Mouse (Mus musculus) midbrain, postnatal 0 days (tissue): Measurements from ENCODE around the gene Lbx1. TPM values are rescaled to one million over a fixed set of nuclear protein-coding genes. Genes with fewer than 3 reads are reported as not detected.

ENCODE experiments used
- ATAC-seq: fragments of 200-750 bp; cut with Nextera tagmentation; 2 replicates; pipeline ENCODE4 v1.8.0; 2017; ENCODE audit warnings: moderate number of reproducible peaks, mild to moderate bottlenecking, moderate TSS enrichment, moderate library complexity; ENCODE audit not compliant: low FRiP score
- DNase-seq: peaks from one replicate; pipeline ENCODE4 v3.0.0-alpha.2; 2015; ENCODE audit warnings: low spot score
- H3K27ac ChIP-seq: fragments of 300-500 bp; sonication (generic); 2 replicates; pipeline ENCODE4 v1.5.1; 2014; ENCODE audit warnings: low read depth, mild to moderate bottlenecking, low read length, mixed read lengths
- H3K27me3 ChIP-seq: fragments of 300-500 bp; sonication (generic); 2 replicates; pipeline ENCODE4 v1.6.1; 2014; ENCODE audit warnings: low read length, control low read depth, mixed read lengths; ENCODE audit not compliant: insufficient read depth
- H3K36me3 ChIP-seq: fragments of 300-500 bp; sonication (generic); 2 replicates; pipeline ENCODE4 v1.6.1; 2014; ENCODE audit warnings: low read length, control low read depth, mixed read lengths; ENCODE audit not compliant: insufficient read depth
- H3K4me1 ChIP-seq: fragments of 300-500 bp; sonication (generic); 2 replicates; pipeline ENCODE4 v1.6.1; 2014; ENCODE audit warnings: mild to moderate bottlenecking, control low read depth, antibody characterized with exemption, low read length, mixed read lengths; ENCODE audit not compliant: insufficient read depth
- H3K4me2 ChIP-seq: fragments of 300-500 bp; sonication (generic); 2 replicates; pipeline ENCODE4 v1.6.1; 2014; ENCODE audit warnings: low read depth, mild to moderate bottlenecking, low read length, mixed read lengths; ENCODE audit not compliant: poor library complexity, severe bottlenecking
- H3K4me3 ChIP-seq: fragments of 300-500 bp; sonication (generic); 2 replicates; pipeline ENCODE4 v1.5.1; 2014; ENCODE audit warnings: low read depth, mild to moderate bottlenecking, low read length, moderate library complexity
- H3K9ac ChIP-seq: fragments of 300-500 bp; sonication (generic); replicated peaks from 2 replicates; pipeline ENCODE4 v1.6.1; 2014; ENCODE audit warnings: mild to moderate bottlenecking, low read length, moderate library complexity, mixed read lengths; ENCODE audit not compliant: poor library complexity, severe bottlenecking
- H3K9me3 ChIP-seq: fragments of 300-500 bp; sonication (generic); 2 replicates; pipeline ENCODE4 v1.6.1; 2016; ENCODE audit warnings: low read length, control low read depth
- CTCF ChIP-seq: IDR thresholded peaks from 2 replicates; pipeline ENCODE4 v1.5.1; 2016; ENCODE audit warnings: antibody characterized with exemption, mild to moderate bottlenecking
- WGBS: fragments of 180-500 bp; shearing (Covaris S2); extraction: QIAGEN DNeasy Blood & Tissue Kit; methylation state at CpG from one replicate; pipeline ENCODE4 v1.1.7; 2014; 5-methylcytosine and 5-hydroxymethylcytosine counted together
- polyA plus RNA-seq: library from polyadenylated mRNA; unstranded; fragments of >200 nt; fragmentation: Nextera tagmentation; extraction: Ambion mirVana; gene quantifications from 2 replicates; pipeline ENCODE4 v1.2.1, GENCODE M21; 2015
- total RNA-seq: library from RNA; depleted of rRNA; stranded (reverse); fragments of >200 nt; gene quantifications from 2 replicates; pipeline ENCODE4 v1.2.3, GENCODE M21; 2014

Gene Lbx1
- total and polyA plus RNA-seq, 2 experiments from 2014 or later, result 0.10 to 2.1 TPM

GRCm38 (mm10) chr19:45235331-45235741, 276 bp downstream of the Lbx1 start:
- no peak overlapping the region for H3K27ac ChIP-seq
- WGBS, result 0% methylated on average over 24 of the region's 53 CpGs
- no peak overlapping the region for H3K9ac ChIP-seq
- TF ChIP-seq CTCF, result no peak
- H3K27me3 ChIP-seq, result peaks cover 55% of the 10 kb centered on the region
- 0 out of 2 replicates have a peak overlapping the region, but pooled peaks have one; percentile 3 for H3K4me3 ChIP-seq
- H3K4me1 ChIP-seq, result no peaks in the 10 kb centered on the region
- peak overlapping the region; percentile 26 for H3K4me2 ChIP-seq
- DNase-seq, result no peak
- no peak for ATAC-seq
- H3K36me3 ChIP-seq, result no peaks in the 10 kb centered on the region
- H3K9me3 ChIP-seq, result no peaks in the 10 kb centered on the region

GRCm38 (mm10) chr19:45234771-45235231, 811 bp downstream of the Lbx1 start:
- H3K27ac ChIP-seq, result no peak overlapping the region
- H3K9me3 ChIP-seq, result no peaks in the 10 kb centered on the region
- WGBS, result under 1% methylated on average over 36 of the region's 42 CpGs
- ATAC-seq (no peak), DNase-seq (no peak)
- no peaks in the 10 kb centered on the region for H3K4me1 ChIP-seq
- TF ChIP-seq CTCF, result no peak
- no peaks in the 10 kb centered on the region for H3K36me3 ChIP-seq
- H3K9ac ChIP-seq, result no peak overlapping the region
- 0 out of 2 replicates have a peak overlapping the region, but pooled peaks have one; percentile 3 for H3K4me3 ChIP-seq
- peaks cover 56% of the 10 kb centered on the region for H3K27me3 ChIP-seq
- H3K4me2 ChIP-seq, result peak overlapping the region; percentile 26; the same call in 1 of the 2 replicates

GRCm38 (mm10) chr19:45234191-45234770, 1.3 kb downstream of the Lbx1 start:
- H3K9me3 ChIP-seq, result no peaks in the 10 kb centered on the region
- no peak overlapping the region for H3K9ac ChIP-seq
- no peaks in the 10 kb centered on the region for H3K4me1 ChIP-seq
- DNase-seq (no peak), ATAC-seq (no peak)
- no peak overlapping the region for H3K27ac ChIP-seq
- 1% methylated on average over 22 of the region's 22 CpGs for WGBS
- no peak overlapping the region for H3K4me2 ChIP-seq
- no peaks in the 10 kb centered on the region for H3K36me3 ChIP-seq
- no peak overlapping the region for H3K4me3 ChIP-seq
- TF ChIP-seq CTCF, result no peak
- peaks cover 56% of the 10 kb centered on the region for H3K27me3 ChIP-seq

GRCm38 (mm10) chr19:45233496-45234127, 2.0 kb downstream of the Lbx1 start:
- no peak overlapping the region for H3K27ac ChIP-seq
- no peak for TF ChIP-seq CTCF
- DNase-seq, result no peak
- H3K4me3 ChIP-seq, result no peak overlapping the region
- H3K4me2 ChIP-seq, result no peak overlapping the region
- no peaks in the 10 kb centered on the region for H3K4me1 ChIP-seq
- peaks cover 54% of the 10 kb centered on the region for H3K27me3 ChIP-seq
- H3K9me3 ChIP-seq, result no peaks in the 10 kb centered on the region
- H3K36me3 ChIP-seq, result no peaks in the 10 kb centered on the region
- ATAC-seq, result no peak
- no peak overlapping the region for H3K9ac ChIP-seq
- WGBS, result 1% methylated on average over 58 of the region's 60 CpGs

GRCm38 (mm10) chr19:45232443-45233410, 2.9 kb downstream of the Lbx1 start:
- Histone ChIP-seq H3K9me3 (no peaks in the 10 kb centered on the region), H3K4me2 (no peak overlapping the region), H3K4me3 (no peak overlapping the region), H3K9ac (no peak overlapping the region), H3K4me1 (no peaks in the 10 kb centered on the region), H3K36me3 (no peaks in the 10 kb centered on the region), H3K27me3 (peaks cover 54% of the 10 kb centered on the region), H3K27ac (no peak overlapping the region)
- no peak for TF ChIP-seq CTCF
- ATAC-seq, result no peak
- DNase-seq, result no peak
- 2% methylated on average over 42 of the region's 42 CpGs for WGBS
